Mouse (Mus musculus) forebrain, embryonic 12.5 days (tissue): ENCODE measurements around the gene Cybrd1. TPM values are rescaled to one million over a fixed set of nuclear protein-coding genes. Genes with fewer than 3 reads are reported as not detected.
A peak's percentile ranks its signal among the peaks of the same experiment; 100 is the strongest.

Source experiments
- ATAC-seq: fragments of 200-750 bp; cut with Nextera tagmentation; 2 replicates; pipeline ENCODE4 v1.8.0; 2017; ENCODE audit warnings: moderate TSS enrichment; ENCODE audit not compliant: low FRiP score
- H3K27ac ChIP-seq: fragments of 300-500 bp; sonication (generic); 2 replicates; pipeline ENCODE4 v1.5.1; 2016; ENCODE audit warnings: mild to moderate bottlenecking
- H3K27me3 ChIP-seq: fragments of 300-500 bp; sonication (generic); 2 replicates; pipeline ENCODE4 v1.6.1; 2016; ENCODE audit warnings: mild to moderate bottlenecking
- H3K36me3 ChIP-seq: fragments of 300-500 bp; sonication (generic); replicated peaks from 2 replicates; pipeline ENCODE4 v1.6.1; 2016; ENCODE audit warnings: mild to moderate bottlenecking
- H3K4me1 ChIP-seq: fragments of 300-500 bp; sonication (generic); 2 replicates; pipeline ENCODE4 v1.6.1; 2016
- H3K4me2 ChIP-seq: fragments of 300-500 bp; sonication (generic); 2 replicates; pipeline ENCODE4 v1.6.1; 2016; ENCODE audit warnings: mild to moderate bottlenecking, moderate library complexity
- H3K4me3 ChIP-seq: fragments of 300-500 bp; sonication (generic); replicated peaks from 2 replicates; pipeline ENCODE4 v1.5.1; 2016; ENCODE audit warnings: mild to moderate bottlenecking
- H3K9ac ChIP-seq: fragments of 300-500 bp; sonication (generic); 2 replicates; pipeline ENCODE4 v1.6.1; 2016; ENCODE audit warnings: mild to moderate bottlenecking
- H3K9me3 ChIP-seq: fragments of 300-500 bp; sonication (generic); 2 replicates; pipeline ENCODE4 v1.6.1; 2016
- WGBS: fragments of 180-500 bp; shearing (Covaris S2); methylation state at CpG from one replicate; pipeline ENCODE4 v1.1.7; 2016; 5-methylcytosine and 5-hydroxymethylcytosine counted together
- polyA plus RNA-seq: library from polyadenylated mRNA; unstranded; fragments of >200 nt; fragmentation: Nextera tagmentation; extraction: Ambion mirVana; gene quantifications from 2 replicates; pipeline ENCODE4 v1.2.1, GENCODE M21; 2016

The Cybrd1 gene
- polyA plus RNA-seq, result 0.38 and 0.41 TPM in 2 replicates

DNA sequence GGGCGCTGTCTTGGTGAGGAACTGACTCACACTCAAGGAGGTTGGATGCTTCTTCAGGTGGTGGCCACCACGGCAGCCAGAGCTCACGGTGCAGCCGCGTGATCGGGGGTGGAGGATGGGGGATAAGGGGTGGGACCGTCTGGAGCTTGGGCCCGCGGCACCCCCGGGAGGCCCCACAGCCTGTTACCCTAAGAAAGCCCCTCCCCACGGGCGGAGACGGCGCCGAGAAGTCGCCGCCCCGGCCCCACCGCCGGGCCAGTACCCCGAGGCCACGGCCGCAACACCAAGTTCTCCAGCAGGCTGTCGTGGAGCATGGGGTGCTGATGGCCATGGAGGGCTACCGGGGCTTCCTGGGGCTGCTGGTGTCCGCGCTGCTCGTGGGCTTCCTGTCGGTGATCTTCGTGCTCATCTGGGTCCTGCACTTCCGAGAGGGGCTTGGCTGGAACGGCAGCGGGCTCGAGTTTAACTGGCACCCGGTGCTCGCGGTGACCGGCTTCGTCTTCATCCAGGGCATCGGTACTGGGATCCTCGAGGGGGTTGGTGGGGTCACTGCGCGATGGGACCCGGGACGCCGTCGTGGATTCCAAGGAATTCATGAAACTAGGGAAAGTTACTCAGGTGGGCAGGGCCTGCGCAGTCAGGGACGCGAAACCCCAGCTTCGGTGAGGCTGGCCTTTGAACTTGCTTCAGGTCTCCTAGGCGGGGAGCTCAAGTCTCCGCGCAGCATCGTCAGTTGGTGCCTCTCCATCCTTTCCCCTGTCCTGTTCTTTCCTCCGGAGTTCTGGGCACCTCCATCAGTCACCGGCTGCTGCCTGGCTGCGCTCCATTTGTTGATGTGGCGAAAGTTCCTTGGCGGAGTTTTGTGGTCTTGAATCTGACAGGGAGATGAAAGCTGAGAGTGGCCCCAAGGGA, at the start of gene Cybrd1:
Cybrd1 (plus strand) TSS at position 127 of the 912 bp plus-strand sequence.
- no peaks in the 10 kb centered on the region for H3K36me3 ChIP-seq
- peak within 1 kb of the TSS; percentile 80 for H3K4me2 ChIP-seq
- WGBS, result 2% methylated on average over 60 of the region's 60 CpGs
- H3K4me3 ChIP-seq, result peak within 1 kb of the TSS; percentile 47
- H3K9ac ChIP-seq, result peak within 1 kb of the TSS; percentile 47
- peaks cover 4% of the 10 kb centered on the region; the same call in 1 of the 2 replicates for H3K9me3 ChIP-seq
- H3K27me3 ChIP-seq, result peaks cover 35% of the 10 kb centered on the region
- ATAC-seq, result no peak
- peaks cover 19% of the 10 kb centered on the region for H3K4me1 ChIP-seq
- no peak within 1 kb of the TSS for H3K27ac ChIP-seq

DNA sequence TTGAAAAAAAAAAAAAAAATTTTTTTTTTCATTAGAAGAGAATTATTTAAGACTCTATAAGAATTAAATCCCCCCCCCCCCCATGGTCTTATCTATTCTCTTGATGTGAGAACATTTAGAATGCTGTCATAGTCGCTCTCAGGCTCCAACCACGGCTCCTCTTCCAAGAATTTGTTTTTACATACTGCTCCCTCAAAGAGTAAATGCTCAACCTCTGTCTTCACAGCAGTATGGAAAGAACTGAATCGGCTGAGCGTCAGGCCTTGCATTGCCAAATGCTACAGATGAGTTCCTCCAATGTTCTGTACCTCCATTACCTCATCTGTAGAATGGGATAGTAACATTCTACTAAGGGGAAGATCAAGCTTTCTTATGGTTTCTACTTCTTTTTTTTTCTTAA, 46.1 kb upstream of the Cybrd1 start:
- Histone ChIP-seq H3K36me3 (peaks cover 7% of the 10 kb centered on the region), H3K9me3 (no peaks in the 10 kb centered on the region), H3K4me3 (no peak overlapping the region), H3K27ac (no peak overlapping the region), H3K9ac (no peak overlapping the region), H3K4me1 (no peaks in the 10 kb centered on the region), H3K27me3 (no peaks in the 10 kb centered on the region), H3K4me2 (no peak overlapping the region)
- ATAC-seq, result no peak
- WGBS, result 93% methylated on average over 4 of the region's 4 CpGs

GRCm38 (mm10) chr2:71073330-71073729, 44.4 kb upstream of the Cybrd1 start:
- Histone ChIP-seq H3K4me2 (no peak overlapping the region), H3K9me3 (no peaks in the 10 kb centered on the region), H3K36me3 (peaks cover 7% of the 10 kb centered on the region), H3K4me3 (no peak overlapping the region), H3K9ac (no peak overlapping the region), H3K27me3 (no peaks in the 10 kb centered on the region), H3K4me1 (no peaks in the 10 kb centered on the region), H3K27ac (no peak overlapping the region)
- 91% methylated on average over 3 of the region's 3 CpGs for WGBS
- ATAC-seq, result no peak

GRCm38 (mm10) chr2:71073828-71074227, 43.9 kb upstream of the Cybrd1 start:
- WGBS, result 92% methylated on average over 3 of the region's 3 CpGs
- peaks cover 7% of the 10 kb centered on the region for H3K36me3 ChIP-seq
- no peaks in the 10 kb centered on the region for H3K27me3 ChIP-seq
- no peak overlapping the region for H3K9ac ChIP-seq
- no peaks in the 10 kb centered on the region for H3K9me3 ChIP-seq
- no peak overlapping the region for H3K4me2 ChIP-seq
- no peaks in the 10 kb centered on the region for H3K4me1 ChIP-seq
- H3K27ac ChIP-seq, result no peak overlapping the region
- ATAC-seq, result no peak
- H3K4me3 ChIP-seq, result no peak overlapping the region

- H3K36me3 ChIP-seq, result peaks cover 28% of the 10 kb centered on the region
- no peak for ATAC-seq
- 88% methylated on average over 7 of the region's 7 CpGs for WGBS
- H3K4me3 ChIP-seq, result no peak overlapping the region
- no peak overlapping the region for H3K4me2 ChIP-seq
- H3K27me3 ChIP-seq, result no peaks in the 10 kb centered on the region
- H3K4me1 ChIP-seq, result no peaks in the 10 kb centered on the region
- no peak overlapping the region for H3K9ac ChIP-seq
- no peak overlapping the region for H3K27ac ChIP-seq
- no peaks in the 10 kb centered on the region for H3K9me3 ChIP-seq
These were observed 35.3 kb upstream of the Cybrd1 start for GRCm38 (mm10) chr2:71082416-71082815.

DNA sequence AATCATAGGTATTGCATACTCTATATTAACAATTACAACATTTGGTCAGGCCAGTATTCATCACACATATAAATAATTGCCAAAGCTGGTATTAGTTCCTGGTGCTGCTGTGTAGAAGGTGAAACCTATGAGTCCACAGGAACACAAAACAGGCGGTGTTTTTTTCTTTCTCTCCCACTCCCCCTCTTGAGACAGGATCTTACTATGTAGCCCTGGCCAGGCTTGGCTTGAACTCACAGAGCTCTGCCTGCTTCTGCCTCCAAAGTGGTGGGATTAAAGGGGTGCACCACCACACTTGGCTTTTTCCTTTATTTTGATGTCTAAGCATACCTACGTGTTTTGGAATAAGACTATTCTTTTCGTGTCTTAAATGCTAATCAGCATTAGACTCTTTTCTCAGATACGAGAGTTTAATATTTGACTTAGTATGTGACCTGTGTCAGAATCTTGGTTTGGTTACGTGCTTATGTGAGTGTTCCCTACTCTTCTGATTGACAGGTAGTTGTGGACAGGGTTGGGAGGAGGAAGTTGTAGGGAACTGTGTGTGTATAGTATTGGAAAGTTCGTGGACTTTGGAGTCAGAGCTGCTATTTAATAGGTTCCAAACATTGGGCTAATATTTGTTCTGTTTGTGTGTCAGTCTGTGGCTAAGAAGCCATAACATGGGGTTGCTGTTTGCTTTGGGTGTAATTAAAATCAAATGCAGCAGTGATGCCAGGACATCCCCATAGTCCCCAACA, 34.1 kb upstream of the Cybrd1 start:
- no peaks in the 10 kb centered on the region for H3K9me3 ChIP-seq
- no peaks in the 10 kb centered on the region for H3K4me1 ChIP-seq
- H3K36me3 ChIP-seq, result peaks cover 38% of the 10 kb centered on the region
- H3K27ac ChIP-seq, result no peak overlapping the region
- no peak overlapping the region for H3K4me2 ChIP-seq
- ATAC-seq, result no peak
- no peaks in the 10 kb centered on the region for H3K27me3 ChIP-seq
- no peak overlapping the region for H3K9ac ChIP-seq
- H3K4me3 ChIP-seq, result no peak overlapping the region
- 89% methylated on average over 6 of the region's 6 CpGs for WGBS

DNA sequence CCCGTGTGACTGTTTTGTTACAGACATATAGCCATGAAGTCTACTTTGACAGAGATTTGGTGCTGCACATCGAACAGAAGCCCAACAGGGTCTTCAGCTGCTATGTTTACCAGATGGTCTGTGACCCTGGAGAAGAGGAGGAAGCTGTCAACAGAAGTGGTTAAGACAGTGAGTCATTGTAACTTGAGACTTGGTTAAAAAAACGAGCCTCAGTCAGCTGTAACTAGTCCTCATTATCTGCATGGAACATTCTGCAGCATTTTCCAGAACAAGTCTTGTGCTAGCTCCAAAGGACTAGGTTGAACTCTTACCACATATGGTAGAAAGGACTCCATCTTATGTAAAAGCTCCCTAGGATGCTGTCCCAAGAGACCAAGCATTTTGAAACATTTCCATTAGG, 28.0 kb upstream of the Cybrd1 start:
- WGBS, result 78% methylated on average over 3 of the region's 3 CpGs
- no peak overlapping the region for H3K4me2 ChIP-seq
- no peak overlapping the region for H3K9ac ChIP-seq
- no peaks in the 10 kb centered on the region for H3K9me3 ChIP-seq
- no peak for ATAC-seq
- no peak overlapping the region for H3K27ac ChIP-seq
- H3K27me3 ChIP-seq, result no peaks in the 10 kb centered on the region
- H3K36me3 ChIP-seq, result peaks cover 37% of the 10 kb centered on the region
- no peak overlapping the region for H3K4me3 ChIP-seq
- no peaks in the 10 kb centered on the region for H3K4me1 ChIP-seq

GRCm38 (mm10) chr2:71090660-71091445, 26.9 kb upstream of the Cybrd1 start:
- peaks cover 37% of the 10 kb centered on the region for H3K36me3 ChIP-seq
- no peaks in the 10 kb centered on the region for H3K27me3 ChIP-seq
- H3K9ac ChIP-seq, result no peak overlapping the region
- no peaks in the 10 kb centered on the region for H3K4me1 ChIP-seq
- no peak overlapping the region for H3K27ac ChIP-seq
- no peak overlapping the region for H3K4me3 ChIP-seq
- no peaks in the 10 kb centered on the region for H3K9me3 ChIP-seq
- WGBS, result 88% methylated on average over 4 of the region's 4 CpGs
- H3K4me2 ChIP-seq, result no peak overlapping the region
- ATAC-seq, result no peak

DNA sequence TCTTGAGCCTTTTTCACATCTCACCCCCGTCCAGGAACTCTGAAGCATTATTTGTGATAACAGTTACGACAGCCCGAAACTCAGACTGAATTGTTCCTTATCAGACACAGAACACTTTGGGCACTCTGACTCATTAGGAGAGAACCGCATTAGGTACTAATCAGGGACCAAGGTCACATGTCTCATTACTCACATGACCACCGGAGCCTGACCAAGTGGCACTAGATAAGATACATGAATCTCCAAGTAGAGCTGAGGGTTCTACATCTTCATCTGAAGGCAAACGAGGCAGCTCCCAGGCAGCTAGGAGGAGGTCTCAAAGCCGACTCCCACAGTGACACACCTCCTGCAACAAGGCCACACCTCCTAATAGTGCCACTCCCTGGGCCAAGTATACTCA, 21.6 kb upstream of the Cybrd1 start:
- no peaks in the 10 kb centered on the region for H3K4me1 ChIP-seq
- H3K9ac ChIP-seq, result no peak overlapping the region
- ATAC-seq, result no peak
- no peaks in the 10 kb centered on the region for H3K27me3 ChIP-seq
- H3K4me2 ChIP-seq, result no peak overlapping the region
- no peak overlapping the region for H3K27ac ChIP-seq
- H3K9me3 ChIP-seq, result no peaks in the 10 kb centered on the region
- H3K4me3 ChIP-seq, result no peak overlapping the region
- 85% methylated on average over 7 of the region's 7 CpGs for WGBS
- H3K36me3 ChIP-seq, result peaks cover 18% of the 10 kb centered on the region

GRCm38 (mm10) chr2:71102621-71103291, 15.0 kb upstream of the Cybrd1 start:
- WGBS, result 87% methylated on average over 10 of the region's 10 CpGs
- Histone ChIP-seq H3K4me1 (no peaks in the 10 kb centered on the region), H3K9me3 (no peaks in the 10 kb centered on the region), H3K4me2 (no peak overlapping the region), H3K27me3 (no peaks in the 10 kb centered on the region), H3K4me3 (no peak overlapping the region), H3K9ac (no peak overlapping the region), H3K36me3 (peaks cover 11% of the 10 kb centered on the region), H3K27ac (no peak overlapping the region)
- ATAC-seq, result no peak

- no peak for ATAC-seq
- 86% methylated on average over 4 of the region's 4 CpGs for WGBS
- H3K4me1 ChIP-seq, result no peaks in the 10 kb centered on the region
- no peaks in the 10 kb centered on the region for H3K9me3 ChIP-seq
- no peak overlapping the region for H3K4me2 ChIP-seq
- H3K4me3 ChIP-seq, result no peak overlapping the region
- H3K36me3 ChIP-seq, result peaks cover 11% of the 10 kb centered on the region
- no peaks in the 10 kb centered on the region for H3K27me3 ChIP-seq
- no peak overlapping the region for H3K27ac ChIP-seq
- no peak overlapping the region for H3K9ac ChIP-seq
These were observed 14.4 kb upstream of the Cybrd1 start for GRCm38 (mm10) chr2:71103292-71103680.

DNA sequence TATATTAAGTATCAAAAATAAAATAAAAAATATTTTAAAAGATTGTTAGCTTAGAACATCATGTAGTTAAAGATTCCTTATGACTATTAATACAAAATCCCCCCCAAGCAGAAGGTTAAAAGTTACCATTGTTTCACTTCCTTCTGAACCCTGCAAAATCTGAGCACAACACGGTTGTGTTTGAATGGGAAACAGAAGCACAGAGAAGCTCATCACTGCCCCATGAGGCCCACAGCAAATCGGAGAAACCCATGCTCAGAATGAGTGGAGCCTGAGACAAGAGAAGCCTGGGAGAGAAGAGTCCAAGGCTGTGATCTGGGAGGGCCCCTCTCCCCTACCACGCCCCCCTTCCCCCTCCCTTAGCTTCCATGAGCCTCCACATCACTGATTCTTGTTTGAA, 13.0 kb upstream of the Cybrd1 start:
- Histone ChIP-seq H3K36me3 (peaks cover 11% of the 10 kb centered on the region), H3K4me3 (no peak overlapping the region), H3K9ac (no peak overlapping the region), H3K4me2 (no peak overlapping the region), H3K9me3 (no peaks in the 10 kb centered on the region), H3K27me3 (no peaks in the 10 kb centered on the region), H3K27ac (no peak overlapping the region), H3K4me1 (no peaks in the 10 kb centered on the region)
- ATAC-seq, result no peak
- 73% methylated on average over 3 of the region's 3 CpGs for WGBS
